Mouse (Mus musculus): ENCODE results near the gene Slc25a34.

Slc25a34 gene

GRCm38 (mm10) chr4:141617863-141618564, 5.6 kb downstream of the Slc25a34 start:
- DNase-seq: peak; percentile 87 to 93

GRCm38 (mm10) chr4:141617299-141617698, 6.3 kb downstream of the Slc25a34 start:
- DNase-seq: peak; percentile 81 to 88

- DNase-seq: no peak
These were observed 6.8 kb downstream of the Slc25a34 start for GRCm38 (mm10) chr4:141616811-141617210.

- no peak for DNase-seq
These were observed 8.7 kb downstream of the Slc25a34 start for GRCm38 (mm10) chr4:141614946-141615345.

GRCm38 (mm10) chr4:141609538-141609937, 14.1 kb downstream of the Slc25a34 start:
- peak; percentile 61 to 75 for DNase-seq

- peak; percentile 59 to 79 for DNase-seq
These were observed 17.8 kb downstream of the Slc25a34 start, which contains the start of gene Fblim1 for GRCm38 (mm10) chr4:141605861-141606260. Gene Fblim1 (minus strand): TSS chr4:141606096.

GRCm38 (mm10) chr4:141605421-141605820, 18.2 kb downstream of the Slc25a34 start:
- no peak for DNase-seq

GRCm38 (mm10) chr4:141604493-141604892, 19.1 kb downstream of the Slc25a34 start:
- DNase-seq: peak; percentile 90 to 92

- no peak for DNase-seq
These were observed 19.7 kb downstream of the Slc25a34 start for GRCm38 (mm10) chr4:141603921-141604320.

GRCm38 (mm10) chr4:141602523-141603223, 20.9 kb downstream of the Slc25a34 start:
- DNase-seq: peak; percentile 51 to 66

- DNase-seq: peak; percentile 35 to 57
These were observed 22.3 kb downstream of the Slc25a34 start for GRCm38 (mm10) chr4:141601148-141601862.

- no peak for DNase-seq
These were observed 23.3 kb downstream of the Slc25a34 start for GRCm38 (mm10) chr4:141600364-141600763.

- DNase-seq: peak; percentile 27 to 65
These were observed 24.1 kb downstream of the Slc25a34 start for GRCm38 (mm10) chr4:141599251-141600141.

- no peak for DNase-seq
These were observed 24.7 kb downstream of the Slc25a34 start for GRCm38 (mm10) chr4:141598894-141599250.

- peak; percentile 60 to 67 for DNase-seq
These were observed 25.3 kb downstream of the Slc25a34 start for GRCm38 (mm10) chr4:141598199-141598893.

GRCm38 (mm10) chr4:141596700-141597328, 26.8 kb downstream of the Slc25a34 start:
- no peak for DNase-seq

- DNase-seq: peak; percentile 74 to 83
These were observed 27.9 kb downstream of the Slc25a34 start for GRCm38 (mm10) chr4:141595605-141596268.

GRCm38 (mm10) chr4:141595138-141595537, 28.5 kb downstream of the Slc25a34 start:
- DNase-seq: no peak

GRCm38 (mm10) chr4:141591547-141591946, 32.1 kb downstream of the Slc25a34 start:
- peak in 1 of 2 experiments; percentile 72 for DNase-seq

GRCm38 (mm10) chr4:141583919-141584318, 39.7 kb downstream of the Slc25a34 start:
- no peak for DNase-seq

- DNase-seq: no peak
These were observed 42.6 kb downstream of the Slc25a34 start for GRCm38 (mm10) chr4:141581051-141581450.
